Mouse (Mus musculus) cerebellum, adult 11 months (tissue): ENCODE data around the gene Txlna.

Experiments
- DNase-seq: peaks from one replicate; pipeline ENCODE4 v3.0.0; 2022

Gene Txlna

GRCm38 (mm10) chr4:129585773-129586172, 55.1 kb downstream of the Txlna start:
- no peak for DNase-seq

GRCm38 (mm10) chr4:129584884-129585608, 55.8 kb downstream of the Txlna start:
- peak; percentile 68 for DNase-seq

GRCm38 (mm10) chr4:129584370-129584769, 56.5 kb downstream of the Txlna start:
- no peak for DNase-seq

- DNase-seq, result no peak
These were observed 58.6 kb downstream of the Txlna start for GRCm38 (mm10) chr4:129582251-129582650.

- peak; percentile 27 for DNase-seq
These were observed 60.5 kb downstream of the Txlna start for GRCm38 (mm10) chr4:129580347-129580746.

- DNase-seq, result no peak
These were observed 62.4 kb downstream of the Txlna start, which contains the start of gene Fam167b for GRCm38 (mm10) chr4:129578466-129578865. TSS of gene Fam167b (minus strand) at chr4:129578549.

GRCm38 (mm10) chr4:129577688-129578087, 63.2 kb downstream of the Txlna start:
- DNase-seq, result no peak

- peak; percentile 31 for DNase-seq
These were observed 63.9 kb downstream of the Txlna start for GRCm38 (mm10) chr4:129576863-129577491.
